Mouse (Mus musculus) stomach, embryonic 15.5 days (tissue): ENCODE results near the gene AI854703. TPM values are rescaled to one million over a fixed set of nuclear protein-coding genes. Genes with fewer than 3 reads are reported as not detected.

ENCODE experiments used
- ATAC-seq: fragments of 200-750 bp; cut with Nextera tagmentation; 2 replicates; pipeline ENCODE4 v1.8.0; 2017; ENCODE audit warnings: low read depth, moderate number of reproducible peaks, moderate TSS enrichment; ENCODE audit not compliant: insufficient read depth, low FRiP score
- H3K27ac ChIP-seq: fragments of 300-500 bp; sonication (generic); 2 replicates; pipeline ENCODE4 v1.5.1; 2015; ENCODE audit warnings: mild to moderate bottlenecking, inconsistent platforms
- H3K27me3 ChIP-seq: fragments of 300-500 bp; sonication (generic); replicated peaks from 2 replicates; pipeline ENCODE4 v1.6.1; 2015; ENCODE audit warnings: inconsistent platforms
- H3K36me3 ChIP-seq: fragments of 300-500 bp; sonication (generic); 2 replicates; pipeline ENCODE4 v1.6.1; 2015; ENCODE audit warnings: inconsistent platforms
- H3K4me1 ChIP-seq: fragments of 300-500 bp; sonication (generic); 2 replicates; pipeline ENCODE4 v1.6.1; 2015; ENCODE audit warnings: inconsistent platforms
- H3K4me2 ChIP-seq: fragments of 300-500 bp; sonication (generic); 2 replicates; pipeline ENCODE4 v1.6.1; 2015; ENCODE audit warnings: mild to moderate bottlenecking, inconsistent platforms
- H3K4me3 ChIP-seq: fragments of 300-500 bp; sonication (generic); replicated peaks from 2 replicates; pipeline ENCODE4 v1.5.1; 2015; ENCODE audit warnings: inconsistent platforms
- H3K9ac ChIP-seq: fragments of 300-500 bp; sonication (generic); 2 replicates; pipeline ENCODE4 v1.6.1; 2015; ENCODE audit warnings: inconsistent platforms
- H3K9me3 ChIP-seq: fragments of 300-500 bp; sonication (generic); 2 replicates; pipeline ENCODE4 v1.6.1; 2016; ENCODE audit warnings: inconsistent platforms
- WGBS: fragments of 180-500 bp; shearing (Covaris S2); methylation state at CpG from one replicate; pipeline ENCODE4 v1.1.7; 2015; 5-methylcytosine and 5-hydroxymethylcytosine counted together
- polyA plus RNA-seq: library from polyadenylated mRNA; unstranded; fragments of >200 nt; fragmentation: Nextera tagmentation; extraction: Ambion mirVana; gene quantifications from 2 replicates; pipeline ENCODE4 v1.2.1, GENCODE M21; 2015

Gene AI854703
- polyA plus RNA-seq, 1 experiment from 2014 or later = 1.1 TPM

- H3K36me3 ChIP-seq = peaks cover 48% of the 10 kb centered on the region
Measured at GRCm38 (mm10) chr6:48596545-48597232, 29.9 kb upstream of the AI854703 start.

GRCm38 (mm10) chr6:48597233-48597625 lies 29.3 kb upstream of the AI854703 start:
- Histone ChIP-seq H3K4me1 (peaks cover 22% of the 10 kb centered on the region), H3K27me3 (no peaks in the 10 kb centered on the region), H3K36me3 (peaks cover 48% of the 10 kb centered on the region), H3K27ac (no peak overlapping the region), H3K4me3 (no peak overlapping the region), H3K9me3 (no peaks in the 10 kb centered on the region; the same call in 1 of the 2 replicates), H3K9ac (no peak overlapping the region), H3K4me2 (no peak overlapping the region)
- no peak for ATAC-seq
- 96% methylated on average over 27 of the region's 27 CpGs for WGBS

More at GRCm38 (mm10) chr6:48596545-48597232, 29.9 kb upstream of the AI854703 start:
- Histone ChIP-seq H3K9me3 (no peaks in the 10 kb centered on the region; the same call in 1 of the 2 replicates), H3K4me3 (no peak overlapping the region), H3K4me2 (no peak overlapping the region), H3K27ac (no peak overlapping the region), H3K4me1 (peaks cover 22% of the 10 kb centered on the region), H3K27me3 (no peaks in the 10 kb centered on the region), H3K9ac (no peak overlapping the region)
- ATAC-seq = no peak
- 95% methylated on average over 45 of the region's 45 CpGs for WGBS

GRCm38 (mm10) chr6:48600594-48600993 lies 26.0 kb upstream of the AI854703 start:
- peaks cover 48% of the 10 kb centered on the region for H3K36me3 ChIP-seq
- no peak for ATAC-seq
- H3K4me2 ChIP-seq = no peak overlapping the region
- no peak overlapping the region for H3K27ac ChIP-seq
- no peak overlapping the region for H3K9ac ChIP-seq
- H3K4me3 ChIP-seq = no peak overlapping the region
- 89% methylated on average over 1 of the region's 1 CpGs for WGBS
- H3K9me3 ChIP-seq = no peaks in the 10 kb centered on the region; the same call in 1 of the 2 replicates
- H3K4me1 ChIP-seq = 0 out of 2 replicates have a peak, but pooled peaks cover 6% of the 10 kb centered on the region
- H3K27me3 ChIP-seq = no peaks in the 10 kb centered on the region

DNA sequence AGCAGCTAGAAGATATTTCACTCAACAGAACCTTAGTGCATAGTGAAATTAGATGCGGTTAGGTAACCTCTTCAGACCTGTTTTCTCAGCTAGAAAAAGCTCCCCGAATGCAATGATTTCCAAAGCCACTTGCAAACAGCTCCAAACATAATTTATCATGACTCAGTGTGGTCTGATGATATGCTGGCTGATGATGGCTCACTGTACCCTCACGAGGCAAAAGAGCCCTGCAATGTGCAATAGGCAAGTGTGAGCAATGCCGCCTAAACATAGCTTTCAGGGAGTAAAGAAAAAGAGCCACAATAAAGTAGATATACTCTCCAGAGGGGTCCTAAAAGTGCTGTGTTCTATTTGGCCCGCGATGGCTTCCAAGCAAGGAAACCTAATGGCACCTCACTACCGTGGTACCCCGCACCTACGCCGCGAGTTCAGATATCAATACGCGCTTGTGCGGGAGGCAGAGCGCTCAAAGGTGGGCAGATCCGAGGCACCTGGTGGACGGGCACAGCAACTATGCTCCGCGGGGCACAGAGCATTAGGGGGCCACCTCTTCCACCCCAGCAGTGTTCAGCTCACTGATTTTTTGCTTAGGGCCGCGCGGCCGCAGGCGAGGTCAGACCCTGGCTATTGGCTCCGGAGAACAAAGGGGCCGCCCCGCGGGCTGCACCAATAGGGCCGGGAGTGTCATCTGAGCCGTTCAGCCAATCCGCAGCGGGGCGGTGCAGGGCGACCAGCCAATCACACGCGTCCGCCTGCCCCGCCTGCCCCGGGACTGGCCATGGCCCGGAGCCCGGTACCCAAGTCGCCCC lies 25.1 kb upstream of the AI854703 start, which contains the start of gene Zfp775:
Zfp775 (plus strand) TSS at position 793 of the 809 bp plus-strand sequence.
- Histone ChIP-seq H3K4me2 (peak within 1 kb of the TSS; percentile 94), H3K9ac (peak within 1 kb of the TSS; percentile 38), H3K36me3 (peaks cover 41% of the 10 kb centered on the region), H3K27ac (peak within 1 kb of the TSS; percentile 73), H3K27me3 (no peaks in the 10 kb centered on the region), H3K4me1 (0 out of 2 replicates have a peak, but pooled peaks cover 6% of the 10 kb centered on the region), H3K9me3 (no peaks in the 10 kb centered on the region; the same call in 1 of the 2 replicates), H3K4me3 (peak within 1 kb of the TSS; percentile 60)
- peak; percentile 98 for ATAC-seq
- 4% methylated on average over 42 of the region's 42 CpGs for WGBS

DNA sequence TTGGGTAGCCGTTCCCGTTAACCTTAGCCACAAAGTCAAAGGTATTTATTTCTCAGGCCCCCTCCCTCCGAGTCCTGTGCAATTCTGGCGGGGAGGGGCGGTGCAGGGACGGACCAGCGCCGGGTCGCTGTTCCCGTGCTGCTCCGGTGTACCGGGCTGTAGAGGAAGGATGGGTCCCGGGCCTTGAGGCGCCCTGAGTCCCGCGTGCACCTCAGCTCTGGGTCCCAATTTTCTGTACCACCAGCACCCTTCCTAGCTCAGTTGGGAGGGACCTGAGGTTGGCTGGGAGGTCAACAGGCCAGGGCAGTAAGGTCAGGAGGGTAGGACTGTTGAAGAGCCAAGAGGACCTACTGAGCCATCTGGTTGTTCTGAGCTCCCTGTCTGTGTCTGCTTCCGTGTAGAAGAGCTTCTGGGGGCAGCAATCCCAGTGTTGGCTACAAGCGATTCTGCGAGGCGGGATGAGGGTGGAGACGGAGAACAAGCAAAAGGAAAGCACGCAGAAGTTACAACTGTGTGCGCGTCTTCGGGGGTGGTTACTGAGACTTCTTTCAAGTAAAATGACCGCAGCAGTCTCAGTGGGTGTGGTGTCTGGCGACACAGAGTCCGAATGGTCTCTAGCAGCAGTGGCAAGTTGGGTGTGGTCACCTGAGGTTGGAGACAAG lies 24.4 kb upstream of the AI854703 start:
- peak overlapping the region; percentile 94 for H3K4me2 ChIP-seq
- peak overlapping the region; percentile 60 for H3K4me3 ChIP-seq
- peak overlapping the region; percentile 73 for H3K27ac ChIP-seq
- H3K9me3 ChIP-seq = no peaks in the 10 kb centered on the region
- H3K36me3 ChIP-seq = peaks cover 33% of the 10 kb centered on the region
- ATAC-seq = peak; percentile 65; the same call in 1 of the 2 replicates
- H3K4me1 ChIP-seq = 0 out of 2 replicates have a peak, but pooled peaks cover 6% of the 10 kb centered on the region
- under 1% methylated on average over 27 of the region's 28 CpGs for WGBS
- H3K9ac ChIP-seq = peak overlapping the region; percentile 38
- no peaks in the 10 kb centered on the region for H3K27me3 ChIP-seq

- Histone ChIP-seq H3K4me3 (no peak overlapping the region), H3K36me3 (0 out of 2 replicates have a peak, but pooled peaks cover 2% of the 10 kb centered on the region), H3K9ac (no peak overlapping the region), H3K9me3 (no peaks in the 10 kb centered on the region), H3K4me1 (no peaks in the 10 kb centered on the region), H3K27ac (no peak overlapping the region), H3K27me3 (no peaks in the 10 kb centered on the region), H3K4me2 (no peak overlapping the region)
- WGBS = 80% methylated on average over 2 of the region's 2 CpGs
- no peak for ATAC-seq
Measured at GRCm38 (mm10) chr6:48608124-48608523, 18.4 kb upstream of the AI854703 start.

- Histone ChIP-seq H3K4me2 (no peak overlapping the region), H3K4me1 (no peaks in the 10 kb centered on the region), H3K4me3 (no peak overlapping the region), H3K27ac (no peak overlapping the region), H3K9me3 (no peaks in the 10 kb centered on the region), H3K9ac (no peak overlapping the region), H3K27me3 (no peaks in the 10 kb centered on the region), H3K36me3 (peaks cover 11% of the 10 kb centered on the region; the same call in 1 of the 2 replicates)
- WGBS = 76% methylated on average over 7 of the region's 7 CpGs
- ATAC-seq = no peak
Measured at GRCm38 (mm10) chr6:48609512-48609911, 17.1 kb upstream of the AI854703 start.

DNA sequence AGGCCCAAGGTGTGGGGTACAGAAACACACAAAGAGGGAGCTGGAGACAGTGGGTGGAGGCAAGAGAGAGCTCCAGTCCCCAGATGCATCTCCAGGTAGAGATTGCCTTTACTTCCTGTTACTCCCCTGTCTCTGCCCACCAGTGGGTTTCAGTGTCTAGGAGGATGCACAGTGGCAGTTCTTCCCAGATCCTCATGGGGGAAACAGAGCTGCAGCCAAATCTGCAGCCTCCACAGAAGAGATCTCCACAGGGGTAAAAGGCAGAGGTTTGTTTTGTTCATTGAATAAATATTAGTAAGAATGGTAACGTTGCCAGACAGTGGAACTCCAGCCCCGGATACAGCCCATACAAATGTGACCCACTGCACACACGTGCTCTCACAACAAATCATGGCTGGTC lies 15.9 kb upstream of the AI854703 start:
- peaks cover 11% of the 10 kb centered on the region; the same call in 1 of the 2 replicates for H3K36me3 ChIP-seq
- no peak overlapping the region for H3K4me2 ChIP-seq
- ATAC-seq = no peak
- no peak overlapping the region for H3K27ac ChIP-seq
- H3K9ac ChIP-seq = no peak overlapping the region
- no peaks in the 10 kb centered on the region for H3K9me3 ChIP-seq
- H3K4me1 ChIP-seq = no peaks in the 10 kb centered on the region
- 43% methylated on average over 3 of the region's 3 CpGs for WGBS
- no peak overlapping the region for H3K4me3 ChIP-seq
- no peaks in the 10 kb centered on the region for H3K27me3 ChIP-seq

DNA sequence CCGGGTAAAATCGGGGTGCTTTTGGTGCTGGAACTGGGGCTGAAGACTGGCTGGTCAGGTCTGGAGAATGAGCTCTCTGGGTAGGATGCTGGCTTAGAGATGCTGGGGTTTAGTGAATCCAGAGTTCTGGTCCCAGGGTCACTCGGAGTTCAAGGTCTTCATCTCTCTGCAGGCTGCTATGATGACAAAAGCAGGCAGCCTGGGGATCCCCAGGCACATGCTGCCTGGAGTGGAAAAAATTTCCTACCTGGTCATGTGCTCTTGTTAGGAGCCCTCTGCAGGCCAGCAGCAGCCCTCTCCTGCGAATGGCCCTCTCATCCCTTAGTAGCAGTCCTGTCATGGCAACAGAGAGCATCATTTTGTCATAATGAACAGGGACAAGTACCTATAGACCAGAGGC lies 13.1 kb upstream of the AI854703 start:
- Histone ChIP-seq H3K4me2 (no peak overlapping the region), H3K27ac (no peak overlapping the region), H3K4me3 (no peak overlapping the region), H3K9ac (no peak overlapping the region), H3K4me1 (no peaks in the 10 kb centered on the region), H3K27me3 (no peaks in the 10 kb centered on the region), H3K36me3 (peaks cover 11% of the 10 kb centered on the region; the same call in 1 of the 2 replicates), H3K9me3 (no peaks in the 10 kb centered on the region)
- no peak for ATAC-seq
- WGBS = 91% methylated on average over 4 of the region's 4 CpGs

DNA sequence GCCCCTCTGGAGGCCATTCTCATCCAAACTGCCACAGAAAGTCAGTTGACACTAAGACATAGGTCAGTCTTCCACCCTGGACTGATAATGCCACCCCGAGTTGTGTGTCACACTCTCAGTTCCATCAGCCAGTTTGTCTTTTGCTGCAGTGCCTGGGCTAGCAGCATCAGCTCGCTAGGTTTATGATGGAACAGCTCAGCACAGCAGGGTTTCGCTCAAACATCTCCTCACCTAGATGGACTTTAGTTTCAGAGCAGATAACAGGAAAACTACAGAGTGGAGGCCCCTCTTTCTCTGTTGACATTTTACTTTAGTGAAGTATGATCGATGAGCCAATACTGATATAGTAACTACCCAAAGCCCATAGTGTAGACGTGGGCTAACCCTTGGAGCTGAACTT lies 11.8 kb upstream of the AI854703 start:
- 86% methylated on average over 5 of the region's 5 CpGs for WGBS
- ATAC-seq = no peak
- H3K27ac ChIP-seq = no peak overlapping the region
- H3K36me3 ChIP-seq = peaks cover 15% of the 10 kb centered on the region; the same call in 1 of the 2 replicates
- no peak overlapping the region for H3K4me3 ChIP-seq
- no peak overlapping the region for H3K4me2 ChIP-seq
- no peaks in the 10 kb centered on the region for H3K9me3 ChIP-seq
- no peaks in the 10 kb centered on the region for H3K27me3 ChIP-seq
- no peaks in the 10 kb centered on the region for H3K4me1 ChIP-seq
- H3K9ac ChIP-seq = no peak overlapping the region

GRCm38 (mm10) chr6:48620031-48620430 lies 6.5 kb upstream of the AI854703 start:
- no peak overlapping the region for H3K9ac ChIP-seq
- H3K27ac ChIP-seq = no peak overlapping the region
- H3K36me3 ChIP-seq = peaks cover 14% of the 10 kb centered on the region; the same call in 1 of the 2 replicates
- H3K4me2 ChIP-seq = no peak overlapping the region
- no peaks in the 10 kb centered on the region for H3K4me1 ChIP-seq
- H3K9me3 ChIP-seq = no peaks in the 10 kb centered on the region
- no peak overlapping the region for H3K4me3 ChIP-seq
- no peaks in the 10 kb centered on the region for H3K27me3 ChIP-seq
- WGBS = 92% methylated on average over 30 of the region's 30 CpGs
- no peak for ATAC-seq
